Mouse (Mus musculus) adipocyte (in vitro differentiated cells): Measurements from ENCODE around the gene Myo18b.

Experiments used
- DNase-seq: peaks from one replicate; pipeline ENCODE4 v3.0.0-alpha.2; 2016; ENCODE audit warnings: low spot score

The Myo18b gene

DNA sequence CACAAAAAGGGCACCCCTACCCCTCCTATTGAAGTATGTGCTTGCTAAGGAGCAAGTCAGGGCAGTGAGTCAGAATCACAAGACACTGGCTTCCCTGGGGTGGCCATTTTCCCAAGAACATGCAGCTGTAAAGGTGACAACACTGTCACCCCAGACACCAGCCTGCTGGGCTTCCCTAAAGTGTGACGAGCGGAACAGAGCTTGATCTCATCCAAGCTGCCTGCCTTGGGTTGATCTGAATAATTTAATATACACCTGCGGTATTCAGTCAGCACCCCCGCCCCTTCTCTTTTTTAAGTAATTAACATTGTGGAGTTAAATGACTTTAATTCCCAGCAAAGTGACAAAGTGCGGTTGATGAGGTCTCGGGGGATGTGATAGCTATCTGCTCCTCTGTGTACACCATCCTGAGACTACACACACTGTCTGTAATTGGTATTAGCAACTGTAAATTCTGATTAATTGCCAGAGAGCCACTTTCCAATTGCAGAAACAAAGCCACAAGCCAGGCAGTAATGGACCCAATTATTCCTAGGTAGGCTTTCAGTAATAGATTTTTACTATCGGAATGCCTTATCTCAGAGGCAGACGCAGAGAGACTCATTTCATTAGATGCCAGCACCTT lies 148.7 kb downstream of the Myo18b start:
- no peak for DNase-seq

DNA sequence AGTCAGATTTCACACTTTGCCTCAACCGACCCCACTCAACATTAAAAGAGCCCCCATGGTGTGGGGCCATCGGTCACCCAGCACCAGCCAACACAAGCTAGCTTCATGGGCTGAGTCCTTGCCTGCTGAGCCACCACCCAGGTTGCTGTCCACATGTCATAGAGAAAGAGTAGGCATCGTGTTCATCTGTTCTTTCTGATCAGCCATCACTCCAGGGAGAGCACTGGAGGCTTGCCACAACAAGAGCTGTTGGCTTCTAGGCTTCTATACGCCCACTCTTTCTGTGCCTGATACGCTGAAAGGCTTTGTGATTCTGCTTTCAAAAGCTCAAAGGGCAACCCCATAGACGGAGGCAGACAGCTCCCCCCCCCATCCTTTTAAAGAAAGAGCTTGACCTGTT lies 151.0 kb downstream of the Myo18b start:
- DNase-seq: no peak

DNA sequence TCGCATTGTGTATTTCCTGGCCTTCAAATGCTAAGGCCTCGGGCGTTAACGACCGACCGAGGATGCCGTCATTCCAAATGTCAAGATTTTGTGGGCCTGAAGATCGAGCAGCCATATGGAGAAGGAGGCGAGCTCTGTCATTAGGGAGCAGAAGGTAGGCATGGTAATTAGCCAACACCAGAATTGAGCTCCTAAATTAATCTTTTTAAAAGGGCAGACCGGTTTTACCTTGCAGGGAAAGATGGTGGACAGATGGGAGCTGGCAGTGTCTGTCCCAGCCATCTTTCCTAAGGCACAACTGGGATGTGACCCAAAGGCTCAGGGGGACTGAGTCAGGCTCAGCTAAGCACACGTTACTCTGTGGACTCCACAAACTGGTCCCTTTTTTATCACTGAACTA lies 151.6 kb downstream of the Myo18b start:
- no peak for DNase-seq

DNA sequence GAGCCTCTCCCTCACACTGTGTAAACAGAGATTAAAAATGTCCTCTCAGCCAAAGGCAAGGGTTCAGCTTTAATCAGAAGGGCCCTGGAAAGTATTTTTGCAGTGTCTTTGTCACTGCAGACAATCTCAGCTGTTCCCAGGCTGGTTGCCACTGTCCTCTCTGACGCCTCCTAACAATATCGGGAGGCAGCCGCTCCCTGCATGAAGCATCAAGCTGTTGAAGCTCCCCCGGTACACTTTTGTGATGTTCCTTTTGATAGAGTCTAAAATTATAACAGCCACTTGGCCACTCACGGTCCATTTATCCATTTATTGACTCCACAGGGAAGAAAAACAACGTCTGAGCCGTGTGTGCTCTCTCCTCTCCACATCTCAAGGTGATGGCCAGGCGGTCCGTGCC lies 153.0 kb downstream of the Myo18b start:
- no peak for DNase-seq

DNA sequence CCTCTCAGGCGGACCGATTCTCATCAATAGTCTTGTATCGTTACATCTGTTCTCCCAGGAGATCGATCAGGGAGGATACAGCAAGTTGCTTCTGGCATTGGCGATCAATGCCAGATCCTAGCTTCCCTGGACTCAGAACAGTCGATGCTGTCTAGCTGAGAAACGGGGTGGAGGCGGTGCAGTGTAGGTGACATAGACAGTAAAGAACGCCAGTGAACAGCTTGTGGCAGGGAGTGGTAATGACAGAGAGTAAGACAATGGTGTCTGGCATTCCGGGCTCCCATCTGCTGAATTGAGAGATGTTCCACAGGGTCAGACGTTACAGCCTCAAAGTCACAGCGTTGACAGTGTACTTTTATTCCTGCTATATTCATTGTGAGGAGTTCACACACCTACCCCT lies 155.5 kb downstream of the Myo18b start:
- no peak for DNase-seq

DNA sequence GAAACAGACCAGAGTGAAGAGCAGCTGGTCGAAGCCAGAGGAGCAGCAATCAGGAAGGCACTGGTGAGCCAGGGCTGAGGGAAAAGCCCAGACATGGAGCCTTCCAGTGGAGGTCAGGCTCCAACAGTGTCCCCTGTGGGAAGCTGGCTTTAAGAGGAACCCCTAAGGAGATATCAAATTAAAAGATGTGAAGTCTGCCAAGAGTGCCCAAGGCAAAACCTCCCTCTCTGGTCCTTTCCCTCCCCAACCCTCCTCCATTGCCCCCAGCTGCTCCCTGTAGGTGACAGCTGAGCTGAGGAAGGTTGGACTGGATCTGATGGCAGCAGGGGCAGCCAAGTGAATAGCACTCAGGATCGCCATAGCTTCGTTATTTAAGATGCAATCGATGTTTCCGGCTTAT lies 161.1 kb downstream of the Myo18b start:
- DNase-seq: no peak

DNA sequence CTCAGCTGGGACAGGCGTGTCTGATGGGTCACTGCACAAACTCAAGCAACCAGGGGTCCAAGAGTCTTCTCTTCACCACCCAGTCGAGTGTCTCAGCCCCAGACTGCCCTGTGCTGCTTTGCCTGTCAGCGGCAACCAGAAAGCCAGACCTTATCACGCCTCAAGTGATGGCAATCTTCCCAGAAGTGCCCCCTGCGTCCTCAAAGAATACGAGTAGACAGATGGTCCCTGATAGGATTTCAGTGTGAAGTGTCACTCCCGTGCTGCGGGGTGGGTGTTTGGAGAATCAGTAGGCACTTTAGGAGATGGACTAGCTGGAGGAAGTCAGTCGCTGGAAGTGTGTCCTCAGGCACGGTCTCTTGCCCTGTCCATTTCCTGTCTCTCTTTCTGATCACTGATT lies 165.6 kb downstream of the Myo18b start:
- DNase-seq: no peak

DNA sequence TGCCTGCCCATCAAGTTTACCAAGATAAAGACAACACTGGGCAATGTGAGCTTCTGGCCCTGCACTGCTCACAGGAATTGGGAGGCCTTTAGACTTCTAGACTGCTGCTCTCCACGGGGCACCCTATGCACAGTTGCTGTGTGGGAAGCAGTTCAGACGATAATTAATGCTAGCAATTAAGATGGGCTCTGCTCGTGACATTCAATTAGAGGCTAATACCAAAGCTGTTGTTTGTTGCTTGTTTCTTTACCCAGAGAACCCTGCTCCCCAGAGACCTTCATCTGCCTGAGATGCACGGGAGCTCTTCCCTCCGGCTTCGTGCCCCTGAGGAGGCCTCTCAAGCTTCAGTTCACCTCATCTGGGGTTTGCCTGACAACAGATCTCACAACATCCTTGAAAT lies 167.7 kb downstream of the Myo18b start:
- no peak for DNase-seq

DNA sequence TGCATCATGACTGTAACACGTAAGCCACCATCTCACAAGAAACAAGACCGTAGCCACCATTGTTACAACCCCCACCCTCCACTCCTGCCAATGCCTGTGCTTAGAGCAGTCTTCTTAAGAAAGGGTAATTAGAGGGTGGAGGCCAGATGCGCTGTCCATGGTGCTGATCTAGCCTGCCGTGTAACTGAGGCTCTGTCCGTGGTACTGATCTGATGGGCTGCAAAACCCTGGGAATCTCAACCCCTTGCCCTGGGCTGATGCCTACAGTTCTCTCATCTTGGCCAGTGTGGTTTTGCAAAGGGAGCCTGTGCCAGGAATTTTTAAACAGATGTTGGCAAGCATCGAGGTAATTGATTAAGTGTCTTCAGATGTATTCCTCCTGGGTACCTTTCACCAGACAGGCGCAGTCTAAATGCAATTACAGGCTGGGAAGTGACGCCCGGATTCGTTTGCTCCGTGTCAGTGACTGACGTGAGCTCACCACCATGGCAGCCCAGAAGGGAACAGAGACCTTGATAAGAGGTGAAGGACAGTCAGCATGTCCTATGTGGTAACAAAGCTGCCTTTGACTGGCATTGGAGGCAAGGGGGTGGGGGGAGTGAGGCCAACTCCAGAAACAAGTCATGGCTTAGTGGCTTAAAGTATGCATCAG lies 177.4 kb downstream of the Myo18b start:
- DNase-seq: peak; percentile 52

DNA sequence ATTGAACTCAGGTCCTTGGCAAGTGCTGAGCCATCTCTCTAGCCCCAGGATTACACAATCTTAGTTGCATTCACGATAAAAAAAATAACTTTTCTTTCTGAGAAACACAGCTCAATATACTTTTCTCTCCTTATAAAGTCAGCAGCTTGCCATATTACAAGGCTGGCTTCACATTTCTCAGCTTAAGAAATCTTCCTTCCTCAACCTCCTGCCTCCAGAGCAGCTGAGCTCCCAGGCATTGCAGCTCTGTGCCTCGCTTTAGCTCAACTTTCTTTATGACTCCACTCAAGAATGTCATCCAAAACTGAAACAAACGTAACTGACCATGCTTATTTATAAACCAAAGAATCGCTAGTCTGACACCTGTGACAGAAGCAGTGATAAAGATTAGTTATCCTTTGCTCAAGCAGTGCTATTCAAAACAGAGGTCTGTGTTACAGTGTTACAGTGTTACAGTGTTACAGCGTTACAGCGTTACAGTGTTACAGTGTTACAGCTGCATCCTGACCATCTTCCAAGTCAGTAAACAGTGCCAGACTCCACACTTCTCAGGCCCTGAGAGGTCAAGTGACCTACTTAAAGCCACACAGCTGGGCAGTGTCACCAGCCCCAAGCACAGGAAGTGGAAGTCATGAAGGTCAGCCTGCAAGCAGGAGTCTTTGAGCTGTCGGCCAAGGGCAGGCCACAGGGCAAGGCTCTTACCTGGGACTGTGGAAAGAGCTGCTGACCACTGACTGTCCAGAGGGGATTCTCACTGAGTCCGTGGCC lies 181.3 kb downstream of the Myo18b start:
- DNase-seq: no peak

DNA sequence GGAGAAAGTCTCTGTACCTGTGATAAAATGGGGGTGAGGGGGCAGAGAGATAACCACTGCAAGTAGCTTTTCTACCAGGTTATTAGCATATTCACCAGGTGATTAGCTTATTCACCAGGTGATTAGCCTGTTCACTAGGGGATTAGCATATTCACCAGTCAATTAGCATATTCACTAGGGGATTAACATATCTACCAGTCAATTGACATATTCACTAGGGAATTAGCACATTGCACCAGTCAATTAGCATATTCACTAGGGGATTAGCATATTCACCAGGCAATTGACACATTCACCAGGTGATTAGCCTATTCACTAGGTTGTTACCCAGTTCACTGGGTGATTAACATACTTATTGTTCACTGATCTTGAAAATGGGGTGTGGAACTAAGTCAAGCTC lies 186.3 kb downstream of the Myo18b start:
- DNase-seq: no peak

DNA sequence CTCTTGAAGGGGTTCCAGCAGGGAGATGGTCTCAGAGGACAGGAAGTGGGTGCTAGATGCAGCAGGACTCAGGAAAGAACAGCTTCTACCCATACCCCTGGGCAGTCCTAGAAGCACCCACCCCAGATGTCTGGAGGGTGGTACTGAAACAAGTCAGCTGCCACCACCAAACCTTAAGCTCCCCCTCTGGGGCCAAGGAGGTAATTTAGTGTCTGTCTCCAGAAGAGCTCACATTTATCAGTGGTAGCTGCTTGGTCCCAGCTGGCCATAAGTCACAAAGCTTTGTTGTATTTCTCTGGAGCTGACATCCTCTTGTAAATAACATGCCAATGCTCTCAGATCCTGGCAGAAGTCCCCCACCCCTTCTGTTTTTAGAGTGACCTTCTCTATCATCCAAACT lies 187.7 kb downstream of the Myo18b start:
- no peak for DNase-seq

DNA sequence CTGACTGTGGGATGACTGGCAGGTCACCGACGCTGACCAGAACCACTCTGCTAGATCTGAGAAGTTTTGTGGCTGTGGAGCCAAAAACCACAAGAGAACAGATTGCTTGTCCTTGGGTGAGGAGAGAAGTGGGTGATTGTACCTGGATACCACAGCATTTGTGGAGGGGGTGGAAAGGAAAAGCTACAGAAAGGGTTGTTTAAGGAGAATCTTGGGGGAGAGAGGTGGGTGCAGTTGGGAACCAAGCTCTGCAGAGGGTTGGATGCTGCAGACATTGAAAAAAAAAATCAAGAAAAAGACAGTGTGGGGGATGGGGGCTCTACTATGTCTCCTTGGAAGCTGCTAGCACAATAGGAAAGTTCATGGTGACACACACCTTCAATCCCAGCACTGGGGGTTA lies 188.7 kb downstream of the Myo18b start:
- no peak for DNase-seq

DNA sequence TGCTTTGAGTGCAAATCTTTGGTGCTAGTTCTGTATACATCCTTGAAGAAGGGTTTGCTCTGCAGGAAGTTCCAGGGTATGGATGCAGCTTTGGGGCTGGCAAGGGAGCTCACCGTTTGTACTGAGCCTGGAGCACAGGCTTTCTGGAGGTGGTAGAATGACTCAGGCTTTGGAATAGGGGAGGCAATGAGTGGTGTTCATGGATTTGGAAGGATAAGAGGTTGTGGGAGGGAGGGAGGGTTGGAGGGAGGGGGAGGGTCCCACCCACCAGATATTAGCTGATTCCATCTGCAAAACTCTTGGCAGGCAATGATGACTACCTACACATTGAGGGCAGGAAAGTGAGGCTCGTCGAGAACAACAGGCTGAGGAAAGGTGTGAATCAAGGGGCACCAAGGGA lies 195.4 kb downstream of the Myo18b start:
- no peak for DNase-seq

DNA sequence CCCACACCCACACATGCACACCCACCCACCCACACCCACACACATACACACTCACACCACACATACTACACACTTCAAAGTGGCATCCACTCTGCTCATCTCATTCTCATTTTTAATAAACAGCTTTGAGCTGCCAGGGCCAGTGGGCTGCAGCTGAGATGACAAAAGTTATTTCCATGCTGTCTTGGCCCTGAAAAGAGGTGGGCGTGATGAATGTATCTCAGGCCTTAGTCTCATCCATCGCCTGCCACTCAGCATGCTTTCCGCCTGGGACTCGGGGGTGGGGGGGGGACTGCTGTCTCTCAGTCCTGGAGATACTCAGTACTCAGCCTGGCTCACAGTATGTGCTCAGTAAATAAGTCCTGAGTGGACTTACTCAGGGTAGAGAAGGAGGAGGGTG lies 199.5 kb downstream of the Myo18b start:
- no peak for DNase-seq

DNA sequence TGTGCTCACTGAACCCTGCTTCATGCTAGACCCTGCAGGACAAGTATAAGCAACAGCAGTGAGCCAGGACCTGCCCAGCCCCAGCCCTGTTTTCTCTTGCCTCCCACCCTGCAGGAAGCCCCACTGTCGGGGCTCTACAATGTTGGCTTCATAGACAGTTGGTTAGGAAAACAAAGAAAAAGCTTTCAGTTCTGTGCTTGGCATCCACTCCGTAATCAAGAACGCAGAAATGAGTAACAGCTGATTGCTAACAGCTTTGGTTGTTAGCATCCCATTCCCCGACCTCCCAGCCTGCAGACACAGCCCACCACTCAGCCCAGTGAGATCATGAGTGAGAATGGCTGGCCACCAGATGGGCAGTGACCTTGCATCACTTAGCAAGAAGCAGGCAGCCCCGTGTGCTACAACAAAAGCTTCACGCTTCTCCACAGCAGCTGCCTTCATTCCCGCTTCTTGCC lies 200.9 kb downstream of the Myo18b start:
- no peak for DNase-seq

DNA sequence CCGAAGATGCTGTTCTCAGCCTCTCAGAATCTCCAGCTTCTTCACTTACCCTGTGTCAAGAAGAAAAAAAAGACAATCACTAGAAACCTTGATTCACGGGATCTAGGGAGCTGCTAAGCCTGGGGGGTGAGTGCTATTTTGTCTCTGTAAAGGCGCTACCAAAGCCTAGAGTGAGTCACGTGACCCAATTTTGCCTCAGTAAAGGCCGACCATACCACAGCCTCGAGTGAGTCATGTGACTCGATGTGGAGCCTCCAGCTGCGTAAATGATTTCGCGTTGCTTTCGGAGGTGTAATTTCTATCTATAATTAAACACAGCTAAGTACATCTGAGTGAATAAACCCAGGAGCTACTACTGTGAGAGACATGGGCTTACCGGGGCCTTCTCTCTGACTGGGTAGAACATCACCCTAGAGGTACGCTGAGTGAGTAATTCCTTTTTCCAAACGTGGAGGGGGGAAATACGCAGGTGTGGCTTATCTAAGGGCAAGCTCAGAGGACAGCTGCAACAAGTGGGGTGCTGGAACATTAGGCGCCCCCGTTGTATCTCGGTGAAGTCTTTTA lies 202.8 kb downstream of the Myo18b start:
- no peak for DNase-seq

DNA sequence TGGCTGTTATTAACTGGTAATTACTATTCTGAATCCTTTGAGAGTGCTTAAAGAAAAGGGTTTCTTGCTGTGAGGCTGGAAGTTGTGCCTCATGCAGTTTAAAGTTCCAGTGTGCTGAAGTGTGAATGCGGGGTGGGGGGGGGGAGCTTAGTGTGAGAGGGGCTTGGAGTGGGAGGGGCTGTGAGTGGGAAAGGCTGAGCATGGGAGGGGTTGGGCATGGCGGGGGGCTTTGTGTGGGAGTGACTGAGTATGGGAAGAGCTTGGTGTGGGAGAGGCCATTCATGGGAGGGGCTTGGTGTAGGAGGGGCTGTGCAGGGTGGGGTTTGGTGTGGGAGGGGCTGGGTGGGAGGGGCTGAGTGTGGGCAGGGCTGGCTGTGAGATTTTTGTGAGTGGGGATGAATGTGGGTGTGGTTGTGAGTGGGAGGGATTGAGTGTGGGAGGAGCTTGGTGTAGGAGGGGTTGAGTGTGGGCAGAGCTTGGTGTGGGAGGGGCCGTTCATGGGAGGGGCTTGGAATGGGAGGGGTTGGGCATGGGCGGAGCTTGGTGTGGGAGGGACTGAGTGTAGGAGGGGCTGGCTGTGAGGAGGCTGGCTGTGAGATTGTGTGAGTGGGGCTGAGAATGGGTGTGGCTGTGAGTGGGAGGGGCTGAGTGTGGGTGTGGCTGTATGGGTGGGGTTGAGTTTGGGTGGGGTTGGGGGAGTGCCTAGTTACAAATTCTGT lies 208.9 kb downstream of the Myo18b start:
- no peak for DNase-seq

DNA sequence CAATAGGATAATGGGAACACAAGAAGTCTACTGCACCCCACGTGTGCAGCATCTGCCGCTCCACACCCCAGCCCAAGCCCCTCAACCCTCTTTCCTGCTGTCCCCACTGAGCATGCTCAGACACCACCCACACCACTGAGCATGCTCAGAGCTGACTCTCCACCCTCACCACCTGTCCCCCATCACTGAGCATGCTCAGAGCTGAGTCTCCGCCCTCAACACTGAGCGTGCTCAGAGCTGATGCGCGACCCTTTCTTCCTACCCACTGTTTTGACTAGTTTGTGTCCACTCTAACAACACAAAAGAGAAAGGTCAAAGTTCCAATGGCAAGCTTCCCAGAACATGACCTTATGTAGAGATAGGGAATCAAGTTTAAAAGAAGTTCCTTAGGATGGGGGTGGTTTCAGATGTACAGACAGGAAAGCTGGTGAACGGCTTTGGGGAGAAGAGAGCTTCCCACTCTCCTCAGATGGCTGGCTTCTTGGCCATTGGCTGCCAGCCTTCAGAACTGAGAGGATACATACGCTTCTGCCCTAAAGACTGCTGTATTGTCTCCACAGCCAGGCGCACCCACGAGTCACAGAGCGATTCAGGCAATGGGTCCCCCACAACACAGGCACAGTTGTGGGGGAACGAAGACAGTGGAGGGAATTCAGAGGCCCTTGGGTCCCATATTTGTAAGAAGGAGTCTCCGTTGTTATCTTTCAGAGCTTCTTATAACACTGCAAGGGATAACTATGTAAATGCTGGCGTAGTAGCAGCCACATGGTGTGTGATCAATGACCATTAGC lies 209.7 kb downstream of the Myo18b start:
- DNase-seq: no peak

DNA sequence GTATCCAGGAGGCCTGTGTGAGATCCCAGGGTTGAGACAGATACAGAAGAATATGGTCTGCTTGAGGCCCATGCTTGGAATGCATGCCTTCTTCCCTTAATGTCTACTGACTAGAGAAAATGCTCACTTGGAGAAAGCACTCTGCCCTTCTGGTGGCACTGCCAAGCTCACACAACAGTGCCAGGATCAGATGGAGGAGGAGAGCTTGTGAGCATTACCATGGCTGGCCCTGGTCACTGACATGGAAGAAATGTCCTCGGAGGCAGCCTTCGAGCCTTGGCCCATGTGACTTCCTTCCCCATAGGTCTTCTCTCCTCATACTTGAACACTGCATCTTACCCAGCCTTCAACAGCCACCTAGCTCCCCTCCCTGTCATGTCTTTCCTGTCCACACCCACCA lies 216.9 kb downstream of the Myo18b start:
- DNase-seq: no peak

DNA sequence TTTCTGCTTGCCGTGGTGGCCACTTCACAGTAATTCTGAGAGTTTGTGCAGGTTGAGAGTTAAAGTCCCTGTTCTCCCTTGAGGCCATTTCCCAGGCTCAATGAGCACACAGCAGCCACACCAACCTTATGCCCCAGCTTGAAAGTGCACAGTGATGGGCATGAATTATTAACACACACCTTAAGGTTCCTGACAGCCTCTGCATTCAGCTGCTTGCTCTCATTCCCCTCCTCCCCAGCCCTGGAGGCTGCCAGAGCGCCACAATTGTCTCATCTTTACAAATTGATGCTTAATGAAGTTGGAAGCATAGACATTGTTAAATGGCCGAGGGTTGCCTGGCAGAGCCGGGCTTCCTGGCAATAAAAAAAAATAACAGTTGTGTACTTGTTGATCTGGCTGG lies 218.0 kb downstream of the Myo18b start:
- DNase-seq: no peak

DNA sequence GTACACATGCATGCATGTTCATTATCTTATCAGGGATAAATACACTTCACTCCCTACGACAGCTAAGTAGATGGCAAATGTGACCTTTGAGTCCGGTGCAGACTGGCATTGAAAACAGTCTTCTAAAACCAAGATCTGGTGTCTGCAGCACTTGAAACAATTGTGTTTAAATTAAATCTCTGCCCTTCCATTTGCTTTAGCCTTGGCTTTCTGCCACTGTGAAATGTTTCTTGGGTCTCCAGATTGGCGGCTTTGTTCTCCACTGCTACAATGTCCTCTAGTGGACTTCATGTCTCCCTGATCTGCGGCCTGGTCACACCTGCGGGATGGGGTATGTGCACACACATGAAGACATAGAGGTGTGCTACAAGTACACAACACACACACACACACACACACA lies 221.4 kb downstream of the Myo18b start:
- DNase-seq: no peak
